Mouse (Mus musculus) neutrophil, adult 65 days (primary cell): ENCODE data around the gene Pnpla5. TPM values are rescaled to one million over a fixed set of nuclear protein-coding genes. Genes with fewer than 3 reads are reported as not detected.

ENCODE experiments used
- total RNA-seq: library from RNA; stranded (reverse); gene quantifications from 2 replicates; pipeline ENCODE4 v1.2.4, GENCODE M21; 2023

Gene Pnpla5
- total RNA-seq, result not detected in 2 replicates

GRCm38 (mm10) chr15:84123075-84123474 lies at the start of gene Pnpla5:
Gene Pnpla5 (minus strand): TSS chr15:84123175.

GRCm38 (mm10) chr15:84167600-84167999 lies 44.6 kb upstream of the Pnpla5 start, which contains the start of gene Pnpla3:
Gene Pnpla3 (plus strand): TSS chr15:84167837.

GRCm38 (mm10) chr15:84105105-84105923 lies 17.7 kb downstream of the Pnpla5 start, which contains the start of gene Sult4a1:
Gene Sult4a1 (minus strand): TSS chr15:84105754.

GRCm38 (mm10) chr15:84065140-84065539 lies 57.8 kb downstream of the Pnpla5 start, which contains the start of gene Efcab6:
Gene Efcab6 (minus strand): TSS chr15:84065379.

Other genes with a start within 250 kb of the Pnpla5 start
- not detected in 2 replicates for gene Efcab6, start 57.8 kb downstream of the Pnpla5 start, total RNA-seq
- not detected in 2 replicates for gene Sult4a1, start 17.4 kb downstream of the Pnpla5 start, total RNA-seq
- gene Pnpla3, start 44.7 kb upstream of the Pnpla5 start, total RNA-seq, result not detected in 2 replicates
- 27.7 and 36.2 TPM in 2 replicates for gene Samm50, start 69.1 kb upstream of the Pnpla5 start, total RNA-seq
- 10.8 and 21.4 TPM in 2 replicates for gene Parvb, start 108.9 kb upstream of the Pnpla5 start, total RNA-seq
- 180 and 188 TPM in 2 replicates for gene Parvg, start 200.9 kb upstream of the Pnpla5 start, total RNA-seq